Mouse (Mus musculus) C2C12 (cell line): ENCODE measurements at regions not wholly inside any gene's neighbourhood (a gene's known extent, or its start where the extent isn't known, plus 50 kb on each side); places are given as distances from the start of the nearest gene placed in this dataset.

Experiments
- H3K27me3 ChIP-seq: one replicate; pipeline ENCODE4 v1.6.1; 2011; ENCODE audit not compliant: control insufficient read depth, insufficient read depth, insufficient read length
- H3K36me3 ChIP-seq: one replicate; pipeline ENCODE4 v1.6.1; 2011; ENCODE audit not compliant: control insufficient read depth, insufficient read depth
- H3K4me3 ChIP-seq: one replicate; pipeline ENCODE4 v1.5.1; 2011; ENCODE audit warnings: mild to moderate bottlenecking, control low read depth; ENCODE audit not compliant: poor library complexity, insufficient read depth, severe bottlenecking
- H3K79me2 ChIP-seq: one replicate; pipeline ENCODE4 v1.6.1; 2011; ENCODE audit not compliant: control insufficient read depth, insufficient read depth
- H3K79me3 ChIP-seq: one replicate; pipeline ENCODE4 v1.6.1; 2011; ENCODE audit warnings: low read depth, control low read depth
- H3ac ChIP-seq: one replicate; pipeline ENCODE3; 2011; ENCODE audit warnings: low read depth; ENCODE audit not compliant: control insufficient read depth, insufficient read length
- CEBPB ChIP-seq: IDR thresholded peaks from one replicate; pipeline ENCODE4 v1.6.1; 2011; ENCODE audit warnings: low read depth, mild to moderate bottlenecking, control low read depth, moderate library complexity
- CTCF ChIP-seq: IDR thresholded peaks from one replicate; pipeline ENCODE4 v1.5.1; 2011; ENCODE audit not compliant: control insufficient read depth, insufficient read depth, insufficient read length
- FOSL1 ChIP-seq: IDR thresholded peaks from one replicate; pipeline ENCODE4 v1.8.0; 2011; ENCODE audit warnings: mild to moderate bottlenecking, low read length; ENCODE audit not compliant: poor library complexity, insufficient read depth, severe bottlenecking
- MAX ChIP-seq: IDR thresholded peaks from one replicate; pipeline ENCODE4 v1.6.1; 2011; ENCODE audit warnings: mild to moderate bottlenecking, control low read depth
- MYOD1 ChIP-seq: IDR thresholded peaks from one replicate; pipeline ENCODE4 v1.6.1; 2011; ENCODE audit warnings: low read depth; ENCODE audit not compliant: control insufficient read depth, insufficient read length
- MYOG ChIP-seq: IDR thresholded peaks from one replicate; pipeline ENCODE4 v1.6.1; 2011; ENCODE audit not compliant: control insufficient read depth, insufficient read length; ENCODE audit errors: extremely low read depth
- USF1 ChIP-seq: IDR thresholded peaks from one replicate; pipeline ENCODE4 v1.6.1; 2011; ENCODE audit warnings: low read depth, mild to moderate bottlenecking, control low read depth, moderate library complexity

DNA sequence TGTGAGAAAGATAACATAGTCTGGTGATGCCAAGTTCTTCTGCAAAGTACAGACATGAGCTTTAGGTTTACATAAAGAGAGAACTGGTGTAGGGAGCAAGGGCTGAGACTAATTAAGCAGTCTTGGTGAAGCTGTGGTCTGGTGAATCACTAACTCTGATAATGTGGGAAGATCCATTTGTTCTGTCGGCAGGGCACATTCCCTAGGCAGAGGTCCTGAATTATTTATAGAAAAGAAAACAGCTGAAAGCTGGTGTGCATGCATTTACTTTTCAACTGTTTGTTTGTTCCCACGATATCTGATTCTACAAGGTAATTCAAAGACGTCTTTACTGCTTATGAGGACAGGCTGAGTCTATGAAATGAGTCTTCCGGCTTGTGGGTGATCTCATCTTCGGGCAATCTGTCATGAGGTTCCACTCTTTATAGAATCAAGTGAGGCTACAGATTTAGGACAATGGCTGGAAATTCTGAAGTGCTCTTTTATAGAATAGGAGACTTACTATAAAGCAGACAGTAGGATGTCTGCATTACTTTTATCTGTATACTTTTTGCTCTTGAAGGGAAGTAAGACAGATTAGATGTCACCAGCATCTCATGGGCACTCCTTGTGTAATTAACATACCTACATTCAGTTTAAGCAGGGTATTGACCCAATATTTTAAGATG, 221.6 kb upstream of the Lama2 start:
- H3K79me2 ChIP-seq, result no peaks in the 10 kb centered on the region
- no peaks in the 10 kb centered on the region for H3K36me3 ChIP-seq
- no peak overlapping the region for H3ac ChIP-seq
- no peaks in the 10 kb centered on the region for H3K79me3 ChIP-seq
- TF ChIP-seq MYOG, result no peak
- no peak for TF ChIP-seq MAX
- TF ChIP-seq MYOD1, result no peak
- no peak for TF ChIP-seq CEBPB
- no peak for TF ChIP-seq FOSL1
- TF ChIP-seq USF1, result no peak
- no peak for TF ChIP-seq CTCF
- H3K27me3 ChIP-seq, result no peaks in the 10 kb centered on the region
- no peak overlapping the region for H3K4me3 ChIP-seq

DNA sequence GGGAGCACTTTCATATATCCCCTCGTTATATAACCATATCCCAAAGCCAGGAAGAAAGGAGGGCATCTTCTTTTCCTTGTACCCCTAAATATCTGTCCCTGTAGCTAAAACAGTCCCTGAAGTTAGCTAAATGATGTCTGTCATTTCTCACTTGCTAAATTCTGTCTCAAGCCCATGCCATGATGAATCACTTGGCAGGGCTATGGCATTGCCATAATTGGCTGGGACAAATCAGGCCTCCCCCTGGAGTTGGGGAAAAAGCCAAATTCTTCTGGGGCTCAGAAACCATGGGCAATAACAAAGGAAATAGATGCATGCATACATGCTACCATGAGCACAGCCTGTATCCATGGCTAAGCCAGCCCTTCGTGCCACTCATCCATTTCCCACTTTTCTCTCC, 223.5 kb upstream of the Lama2 start:
- Histone ChIP-seq H3ac (no peak overlapping the region), H3K4me3 (no peak overlapping the region), H3K79me3 (no peaks in the 10 kb centered on the region), H3K36me3 (no peaks in the 10 kb centered on the region), H3K79me2 (no peaks in the 10 kb centered on the region), H3K27me3 (no peaks in the 10 kb centered on the region)
- TF ChIP-seq FOSL1 (no peak), MYOG (no peak), MYOD1 (no peak), CTCF (no peak), USF1 (no peak), CEBPB (no peak), MAX (no peak)

DNA sequence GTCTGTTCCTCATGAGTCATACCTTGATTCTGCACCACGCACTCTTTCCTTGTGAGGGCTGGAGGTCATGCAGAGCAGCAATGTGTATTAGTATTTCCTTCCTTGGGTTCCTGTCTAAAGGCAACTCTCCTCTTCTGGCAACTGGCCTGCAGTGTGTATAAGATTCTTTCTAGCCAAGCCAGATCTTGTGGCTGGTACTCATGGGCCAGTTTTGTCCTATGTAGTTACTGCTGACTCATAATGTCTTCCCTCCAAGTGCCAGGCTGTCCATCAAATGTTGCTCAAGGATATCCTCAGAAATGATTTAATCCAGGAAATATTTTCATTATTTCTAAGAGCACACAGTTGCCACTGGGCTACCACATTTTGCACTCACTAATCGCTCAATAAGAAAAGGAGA, 211.0 kb upstream of the Ptprk start:
- no peaks in the 10 kb centered on the region for H3K79me2 ChIP-seq
- no peaks in the 10 kb centered on the region for H3K36me3 ChIP-seq
- no peaks in the 10 kb centered on the region for H3K79me3 ChIP-seq
- no peak overlapping the region for H3K4me3 ChIP-seq
- H3ac ChIP-seq, result no peak overlapping the region
- H3K27me3 ChIP-seq, result no peaks in the 10 kb centered on the region
- TF ChIP-seq FOSL1, result peak; percentile 17
- TF ChIP-seq MYOD1, result no peak
- peak; percentile 90 for TF ChIP-seq CEBPB

DNA sequence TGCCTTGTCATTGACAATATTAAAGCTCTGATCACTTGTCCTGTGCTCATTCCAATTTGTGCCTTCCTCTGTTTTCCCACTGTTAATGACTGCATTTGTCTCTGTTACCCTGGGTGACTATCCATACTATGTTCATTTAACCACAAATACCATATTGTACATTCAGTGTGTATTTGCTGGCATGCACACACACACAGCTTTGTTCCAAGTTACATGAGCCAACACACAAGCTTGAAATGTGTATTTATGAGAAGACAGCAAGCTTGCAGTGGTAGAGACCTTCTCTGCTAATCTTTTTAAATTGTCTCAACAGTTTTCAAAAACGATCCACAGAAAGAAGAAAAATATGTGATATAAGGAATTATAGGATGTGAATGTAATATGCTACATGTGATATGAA, 193.8 kb upstream of the Ptprk start:
- Histone ChIP-seq H3K36me3 (no peaks in the 10 kb centered on the region), H3K79me3 (no peaks in the 10 kb centered on the region), H3ac (no peak overlapping the region), H3K79me2 (no peaks in the 10 kb centered on the region), H3K27me3 (no peaks in the 10 kb centered on the region), H3K4me3 (no peak overlapping the region)
- TF ChIP-seq USF1 (no peak), CTCF (no peak), MYOD1 (no peak), FOSL1 (no peak), CEBPB (no peak), MYOG (no peak), MAX (no peak)

DNA sequence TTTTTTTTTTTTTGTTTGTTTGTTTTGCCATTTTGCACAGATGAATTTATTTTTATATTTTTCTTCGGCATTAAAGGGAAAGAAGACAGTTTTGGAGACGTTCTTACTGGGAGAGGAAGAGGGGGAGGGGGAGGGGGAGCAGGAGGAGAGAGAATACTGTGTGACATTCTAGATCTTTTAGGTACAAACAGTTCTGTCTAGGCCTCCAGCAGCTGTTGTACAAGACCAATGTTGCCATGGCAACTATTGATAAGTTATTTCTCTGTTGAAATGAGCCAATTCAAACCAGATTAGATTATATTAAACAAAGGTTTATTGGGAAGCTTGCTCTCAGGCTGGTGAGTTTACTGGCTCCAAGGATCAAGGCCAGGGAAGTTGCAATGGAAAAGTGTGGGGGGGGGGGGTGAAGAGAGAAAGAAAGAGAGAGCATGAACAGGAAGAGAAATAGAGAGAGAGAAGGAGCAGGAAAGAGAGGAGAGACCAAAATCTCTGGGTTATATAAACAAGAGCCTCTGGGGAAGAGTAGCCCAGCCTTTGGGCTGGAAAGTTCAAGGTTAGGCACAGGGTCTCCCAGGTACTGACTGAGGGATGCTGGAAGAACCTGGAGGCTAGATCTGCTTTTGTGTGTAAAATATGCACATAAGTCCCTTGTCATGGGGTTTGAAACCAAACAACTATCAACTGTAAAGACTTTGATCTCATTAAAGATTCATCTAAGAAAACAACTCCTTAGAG, 182.7 kb upstream of the Ptprk start:
- no peaks in the 10 kb centered on the region for H3K36me3 ChIP-seq
- H3K79me3 ChIP-seq, result no peaks in the 10 kb centered on the region
- no peaks in the 10 kb centered on the region for H3K27me3 ChIP-seq
- TF ChIP-seq FOSL1 (no peak), MYOD1 (no peak), CTCF (no peak), USF1 (no peak), MYOG (no peak), MAX (no peak), CEBPB (no peak)
- no peak overlapping the region for H3ac ChIP-seq
- no peak overlapping the region for H3K4me3 ChIP-seq
- no peaks in the 10 kb centered on the region for H3K79me2 ChIP-seq

DNA sequence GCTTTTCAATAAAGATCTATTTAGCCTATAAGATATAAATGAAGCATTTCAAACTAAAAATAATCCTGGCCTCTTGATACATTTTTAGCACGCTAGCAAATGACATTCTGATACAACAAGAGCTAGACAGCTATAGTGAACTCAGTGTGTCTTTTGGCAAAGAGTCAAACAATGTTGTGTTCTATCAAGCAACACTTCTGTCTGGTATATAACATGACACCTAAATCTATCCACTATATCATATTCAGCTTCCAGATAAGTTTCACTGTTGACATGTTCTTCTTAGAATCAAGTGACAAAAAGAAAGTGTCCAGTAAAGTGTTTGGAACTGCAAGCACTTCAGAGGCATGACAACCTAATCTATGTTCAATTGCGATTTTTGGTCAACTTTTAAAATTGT, 158.2 kb upstream of the Ptprk start:
- TF ChIP-seq CTCF (no peak), USF1 (no peak)
- Histone ChIP-seq H3K79me2 (no peaks in the 10 kb centered on the region), H3K36me3 (no peaks in the 10 kb centered on the region), H3K79me3 (no peaks in the 10 kb centered on the region), H3K27me3 (no peaks in the 10 kb centered on the region), H3K4me3 (no peak overlapping the region), H3ac (no peak overlapping the region)

DNA sequence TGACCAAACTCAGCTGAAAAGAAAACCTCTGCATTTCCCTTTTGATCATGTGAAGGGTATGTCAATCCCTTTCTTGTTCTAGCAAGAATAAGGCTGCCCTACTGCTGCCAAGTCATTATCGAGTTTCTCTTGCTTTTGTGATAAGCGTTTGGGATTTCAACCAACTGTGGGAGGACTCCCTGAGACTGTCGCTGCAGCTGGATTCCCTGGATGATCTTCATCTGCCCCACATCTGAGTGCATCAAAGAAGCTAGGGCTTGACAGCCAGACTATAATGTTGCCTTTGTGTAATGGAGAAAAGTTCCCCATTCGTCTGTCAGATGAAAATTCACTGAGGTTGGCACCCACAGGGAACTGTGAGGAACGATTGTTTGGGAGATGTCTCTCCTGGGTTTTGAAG, 147.4 kb upstream of the Ptprk start:
- H3ac ChIP-seq, result no peak overlapping the region
- H3K36me3 ChIP-seq, result no peaks in the 10 kb centered on the region
- no peaks in the 10 kb centered on the region for H3K79me2 ChIP-seq
- no peak overlapping the region for H3K4me3 ChIP-seq
- no peaks in the 10 kb centered on the region for H3K79me3 ChIP-seq
- TF ChIP-seq FOSL1 (no peak), USF1 (no peak), CTCF (no peak), MAX (no peak), CEBPB (no peak), MYOG (no peak), MYOD1 (no peak)
- no peaks in the 10 kb centered on the region for H3K27me3 ChIP-seq
